Mouse (Mus musculus) megakaryocyte, embryonic 14.5 days (primary cell): ENCODE measurements around the gene Nlgn1. TPM values are rescaled to one million over a fixed set of nuclear protein-coding genes. Genes with fewer than 3 reads are reported as not detected.

Source experiments
- H3K27me3 ChIP-seq: replicated peaks from 2 replicates; pipeline ENCODE3; 2012; ENCODE audit warnings: inconsistent platforms
- H3K36me3 ChIP-seq: replicated peaks from 2 replicates; pipeline ENCODE3; 2012; ENCODE audit warnings: low read length, inconsistent platforms, mixed read lengths
- H3K4me1 ChIP-seq: 2 replicates; pipeline ENCODE4 v1.6.1; 2012; ENCODE audit warnings: inconsistent platforms
- H3K4me3 ChIP-seq: replicated peaks from 2 replicates; pipeline ENCODE3; 2012; ENCODE audit warnings: moderate library complexity, mild to moderate bottlenecking, inconsistent platforms
- H3K9me3 ChIP-seq: 2 replicates; pipeline ENCODE4 v1.6.1; 2012; ENCODE audit warnings: inconsistent platforms
- FLI1 ChIP-seq: IDR thresholded peaks from 2 replicates; pipeline ENCODE4 v1.6.1; 2012; ENCODE audit warnings: low read length, inconsistent platforms, mixed read lengths
- GATA1 ChIP-seq: IDR thresholded peaks from 3 replicates; pipeline ENCODE4 v1.6.1; 2012; ENCODE audit warnings: mixed read lengths, low read length, inconsistent platforms, borderline replicate concordance
- polyA plus RNA-seq: library from polyadenylated mRNA; stranded (reverse); fragments of >175 nt; gene quantifications from 2 replicates; pipeline ENCODE4 v1.2.3, GENCODE M21; 2012; ENCODE audit warnings: low replicate concordance; ENCODE audit not compliant: insufficient read depth

The Nlgn1 gene
- polyA plus RNA-seq, 1 experiment: 0.13 TPM

GRCm38 (mm10) chr3:25442617-25443016, 889.6 kb downstream of the Nlgn1 start:
- no peaks in the 10 kb centered on the region for H3K36me3 ChIP-seq
- H3K4me3 ChIP-seq: no peak overlapping the region
- no peaks in the 10 kb centered on the region for H3K4me1 ChIP-seq
- TF ChIP-seq FLI1: no peak
- TF ChIP-seq GATA1: no peak
- no peaks in the 10 kb centered on the region for H3K27me3 ChIP-seq
- H3K9me3 ChIP-seq: no peaks in the 10 kb centered on the region

- Histone ChIP-seq H3K27me3 (no peaks in the 10 kb centered on the region), H3K36me3 (no peaks in the 10 kb centered on the region)
- TF ChIP-seq GATA1 (no peak), FLI1 (no peak)
Observed at GRCm38 (mm10) chr3:25426931-25427330, 905.3 kb downstream of the Nlgn1 start.

GRCm38 (mm10) chr3:25412003-25412402, 920.3 kb downstream of the Nlgn1 start:
- TF ChIP-seq FLI1 (no peak), GATA1 (no peak)
- H3K4me3 ChIP-seq: no peak overlapping the region
- no peaks in the 10 kb centered on the region for H3K27me3 ChIP-seq
- 0 out of 2 replicates have a peak, but pooled peaks cover 4% of the 10 kb centered on the region for H3K9me3 ChIP-seq
- H3K36me3 ChIP-seq: no peaks in the 10 kb centered on the region
- no peaks in the 10 kb centered on the region for H3K4me1 ChIP-seq

More at GRCm38 (mm10) chr3:25426931-25427330, 905.3 kb downstream of the Nlgn1 start:
- no peaks in the 10 kb centered on the region for H3K9me3 ChIP-seq
- H3K4me1 ChIP-seq: no peaks in the 10 kb centered on the region
- H3K4me3 ChIP-seq: no peak overlapping the region
